Mouse (Mus musculus) stomach, postnatal 0 days (tissue): ENCODE measurements around the gene Tmem107. TPM values are rescaled to one million over a fixed set of nuclear protein-coding genes. Genes with fewer than 3 reads are reported as not detected.

Experiments
- ATAC-seq: fragments of 200-750 bp; cut with Nextera tagmentation; 2 replicates; pipeline ENCODE4 v1.8.0; 2017; ENCODE audit not compliant: low FRiP score, low TSS enrichment
- DNase-seq: peaks from one replicate; pipeline ENCODE4 v3.0.0-alpha.2; 2016; ENCODE audit warnings: low spot score
- H3K27ac ChIP-seq: fragments of 300-500 bp; sonication (generic); replicated peaks from 2 replicates; pipeline ENCODE4 v1.5.1; 2014; ENCODE audit warnings: mild to moderate bottlenecking, control low read depth
- H3K27me3 ChIP-seq: fragments of 300-500 bp; sonication (generic); 2 replicates; pipeline ENCODE4 v1.6.1; 2014; ENCODE audit warnings: low read length; ENCODE audit not compliant: control insufficient read depth, insufficient read depth
- H3K36me3 ChIP-seq: fragments of 300-500 bp; sonication (generic); 2 replicates; pipeline ENCODE4 v1.6.1; 2014; ENCODE audit warnings: low read length, mixed read lengths; ENCODE audit not compliant: control insufficient read depth, insufficient read depth
- H3K4me1 ChIP-seq: fragments of 300-500 bp; sonication (generic); replicated peaks from 2 replicates; pipeline ENCODE4 v1.6.1; 2014; ENCODE audit warnings: antibody characterized with exemption; ENCODE audit not compliant: control insufficient read depth, insufficient read depth
- H3K4me2 ChIP-seq: fragments of 300-500 bp; sonication (generic); replicated peaks from 2 replicates; pipeline ENCODE4 v1.6.1; 2014; ENCODE audit warnings: low read depth, mild to moderate bottlenecking, control low read depth, moderate library complexity
- H3K4me3 ChIP-seq: fragments of 300-500 bp; sonication (generic); 2 replicates; pipeline ENCODE4 v1.5.1; 2014; ENCODE audit warnings: low read depth, low read length, control low read depth
- H3K9ac ChIP-seq: fragments of 300-500 bp; sonication (generic); 2 replicates; pipeline ENCODE4 v1.6.1; 2014; ENCODE audit warnings: mild to moderate bottlenecking, low read length, control low read depth, mixed read lengths
- H3K9me3 ChIP-seq: fragments of 300-500 bp; sonication (generic); 2 replicates; pipeline ENCODE4 v1.6.1; 2016; ENCODE audit warnings: low read length; ENCODE audit not compliant: control insufficient read depth
- CTCF ChIP-seq: IDR thresholded peaks from 2 replicates; pipeline ENCODE4 v1.5.1; 2016; ENCODE audit warnings: antibody characterized with exemption, low read depth, mild to moderate bottlenecking, moderate library complexity
- EP300 ChIP-seq: optimal IDR thresholded peaks from 2 replicates; pipeline ENCODE3; 2016; ENCODE audit warnings: antibody characterized with exemption
- WGBS: fragments of 180-500 bp; shearing (Covaris S2); extraction: QIAGEN DNeasy Blood & Tissue Kit; methylation state at CpG from one replicate; pipeline ENCODE4 v1.1.7; 2014; 5-methylcytosine and 5-hydroxymethylcytosine counted together
- polyA plus RNA-seq: library from polyadenylated mRNA; unstranded; fragments of >200 nt; fragmentation: Nextera tagmentation; extraction: Ambion mirVana; gene quantifications from 2 replicates; pipeline ENCODE4 v1.2.1, GENCODE M21; 2015

Tmem107 gene
- polyA plus RNA-seq, 1 experiment from 2014 or later, result 30.8 TPM

- 90% methylated on average over 21 of the region's 21 CpGs for WGBS
- H3K27ac ChIP-seq, result no peak overlapping the region
- H3K9ac ChIP-seq, result no peak overlapping the region
- DNase-seq, result no peak
- H3K9me3 ChIP-seq, result no peaks in the 10 kb centered on the region
- no peak for TF ChIP-seq CTCF
- TF ChIP-seq EP300, result no peak
- H3K36me3 ChIP-seq, result peaks cover 66% of the 10 kb centered on the region
- H3K27me3 ChIP-seq, result no peaks in the 10 kb centered on the region
- H3K4me2 ChIP-seq, result no peak overlapping the region
- ATAC-seq, result no peak
- H3K4me3 ChIP-seq, result no peak overlapping the region
- peaks cover 8% of the 10 kb centered on the region for H3K4me1 ChIP-seq
These were observed 31.2 kb downstream of the Tmem107 start for GRCm38 (mm10) chr11:69101604-69102402.

- no peak overlapping the region for H3K4me3 ChIP-seq
- WGBS, result 87% methylated on average over 7 of the region's 7 CpGs
- H3K4me1 ChIP-seq, result peaks cover 8% of the 10 kb centered on the region
- peaks cover 71% of the 10 kb centered on the region for H3K36me3 ChIP-seq
- H3K4me2 ChIP-seq, result no peak overlapping the region
- DNase-seq, result no peak
- TF ChIP-seq EP300, result no peak
- TF ChIP-seq CTCF, result no peak
- H3K9ac ChIP-seq, result no peak overlapping the region
- no peaks in the 10 kb centered on the region for H3K27me3 ChIP-seq
- H3K9me3 ChIP-seq, result no peaks in the 10 kb centered on the region
- ATAC-seq, result no peak
- H3K27ac ChIP-seq, result no peak overlapping the region
These were observed 31.8 kb downstream of the Tmem107 start for GRCm38 (mm10) chr11:69102403-69102725.

GRCm38 (mm10) chr11:69103121-69103520 is 32.5 kb downstream of the Tmem107 start:
- ATAC-seq (no peak), DNase-seq (no peak)
- WGBS, result 94% methylated on average over 14 of the region's 14 CpGs
- no peak for TF ChIP-seq CTCF
- no peak for TF ChIP-seq EP300
- Histone ChIP-seq H3K9ac (no peak overlapping the region), H3K27ac (no peak overlapping the region), H3K4me3 (no peak overlapping the region), H3K27me3 (no peaks in the 10 kb centered on the region), H3K4me2 (no peak overlapping the region), H3K36me3 (peaks cover 77% of the 10 kb centered on the region), H3K4me1 (peaks cover 3% of the 10 kb centered on the region), H3K9me3 (no peaks in the 10 kb centered on the region)

- no peak for DNase-seq
- H3K27ac ChIP-seq, result no peak overlapping the region
- H3K9me3 ChIP-seq, result no peaks in the 10 kb centered on the region
- no peak for ATAC-seq
- no peak overlapping the region for H3K9ac ChIP-seq
- 88% methylated on average over 15 of the region's 15 CpGs for WGBS
- no peaks in the 10 kb centered on the region for H3K27me3 ChIP-seq
- peaks cover 82% of the 10 kb centered on the region for H3K36me3 ChIP-seq
- H3K4me1 ChIP-seq, result no peaks in the 10 kb centered on the region; the same call in 1 of the 2 replicates
- H3K4me3 ChIP-seq, result no peak overlapping the region
- TF ChIP-seq CTCF (no peak), EP300 (no peak)
- H3K4me2 ChIP-seq, result no peak overlapping the region
These were observed 33.2 kb downstream of the Tmem107 start for GRCm38 (mm10) chr11:69103531-69104435.

GRCm38 (mm10) chr11:69104487-69104886 is 33.9 kb downstream of the Tmem107 start:
- WGBS, result 88% methylated on average over 14 of the region's 14 CpGs
- Histone ChIP-seq H3K9ac (no peak overlapping the region), H3K4me2 (no peak overlapping the region), H3K27ac (no peak overlapping the region), H3K4me1 (no peaks in the 10 kb centered on the region; the same call in 1 of the 2 replicates), H3K36me3 (peaks cover 89% of the 10 kb centered on the region), H3K4me3 (no peak overlapping the region), H3K27me3 (no peaks in the 10 kb centered on the region), H3K9me3 (no peaks in the 10 kb centered on the region)
- ATAC-seq, result no peak
- TF ChIP-seq EP300, result no peak
- no peak for TF ChIP-seq CTCF
- no peak for DNase-seq
